Mouse (Mus musculus) stomach, postnatal 0 days (tissue): Measurements from ENCODE around the gene Crtc3.

Experiments
- CTCF ChIP-seq: IDR thresholded peaks from 2 replicates; pipeline ENCODE4 v1.5.1; 2016; ENCODE audit warnings: antibody characterized with exemption, low read depth, mild to moderate bottlenecking, moderate library complexity
- EP300 ChIP-seq: optimal IDR thresholded peaks from 2 replicates; pipeline ENCODE3; 2016; ENCODE audit warnings: antibody characterized with exemption

DNA sequence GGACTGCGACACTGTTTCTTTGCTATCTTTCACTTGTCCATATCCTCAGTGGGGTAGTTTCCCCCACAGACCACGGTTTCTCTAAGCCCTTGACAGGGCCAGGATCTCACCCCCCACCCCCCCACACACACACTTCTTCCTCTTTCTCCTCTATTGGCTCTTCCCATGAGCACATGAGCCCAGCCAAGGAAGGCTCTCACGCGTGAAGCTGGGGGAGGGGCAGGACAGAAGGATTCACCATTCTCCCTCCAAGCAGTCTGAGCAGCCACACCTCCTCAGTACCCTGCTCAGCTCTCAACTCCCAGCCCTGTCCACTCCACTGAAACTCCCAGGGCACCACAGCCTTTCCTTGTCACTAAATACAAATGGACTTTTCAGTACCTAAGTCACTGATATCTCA lies 47.2 kb downstream of the Crtc3 start:
- TF ChIP-seq CTCF (no peak), EP300 (no peak)
